Mouse (Mus musculus) cortical plate, adult 2 months (tissue): ENCODE measurements around the gene Myo5a. TPM values are rescaled to one million over a fixed set of nuclear protein-coding genes. Genes with fewer than 3 reads are reported as not detected.

Experiments used
- H3K27ac ChIP-seq: fragments of 200-500 bp; 2 replicates; pipeline ENCODE4 v1.5.1; 2012; ENCODE audit warnings: low read length, control low read depth, inconsistent platforms; ENCODE audit not compliant: insufficient read depth
- H3K4me1 ChIP-seq: fragments of 200-500 bp; 2 replicates; pipeline ENCODE4 v1.6.1; 2011; ENCODE audit warnings: low read length; ENCODE audit not compliant: control insufficient read depth, insufficient read depth
- H3K4me3 ChIP-seq: fragments of 200-500 bp; 2 replicates; pipeline ENCODE4 v1.5.1; 2011; ENCODE audit warnings: mild to moderate bottlenecking, low read length, control low read depth; ENCODE audit not compliant: insufficient read depth
- CTCF ChIP-seq: fragments of 200-500 bp; IDR thresholded peaks from 2 replicates; pipeline ENCODE4 v1.5.1; 2011; ENCODE audit warnings: mild to moderate bottlenecking, control low read depth, low read length; ENCODE audit not compliant: insufficient read depth; ENCODE audit errors: extremely low read depth
- POLR2A ChIP-seq: fragments of 200-500 bp; IDR thresholded peaks from 2 replicates; pipeline ENCODE4 v1.6.1; 2011; ENCODE audit warnings: mild to moderate bottlenecking, low read length, control low read depth; ENCODE audit not compliant: insufficient read depth; ENCODE audit errors: extremely low read depth
- polyA plus RNA-seq: library from polyadenylated mRNA; depleted of rRNA; stranded (reverse); fragments of >200 nt; gene quantifications from 2 replicates; pipeline ENCODE4 v1.2.3, GENCODE M21; 2012

Gene Myo5a
- polyA plus RNA-seq, 1 experiment: 116 TPM

DNA sequence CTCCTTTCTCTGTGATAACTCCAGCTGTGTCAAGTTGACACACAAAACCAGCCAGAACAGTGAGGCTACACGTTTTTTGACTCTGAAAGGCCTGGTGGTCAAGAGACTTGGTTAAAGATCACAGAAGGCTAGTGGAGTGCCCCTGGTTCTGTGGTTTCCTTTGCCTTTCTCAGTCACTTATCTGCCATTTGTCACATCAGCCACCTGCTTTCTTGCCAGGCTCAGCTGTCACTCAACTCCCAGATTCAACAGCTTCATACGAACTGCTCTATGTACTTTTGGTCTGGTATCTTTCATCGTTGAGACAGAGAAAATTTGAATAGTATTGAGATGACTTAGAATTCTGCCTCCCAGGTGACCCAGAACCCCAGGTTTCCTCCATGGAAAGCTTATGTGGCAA is 183.0 kb downstream of the Myo5a start:
- Histone ChIP-seq H3K27ac (peak overlapping the region; percentile 66), H3K4me1 (peaks cover 19% of the 10 kb centered on the region), H3K4me3 (no peak overlapping the region)
- no peak for TF ChIP-seq CTCF
- no peak for TF ChIP-seq POLR2A

GRCm38 (mm10) chr9:75254196-75254955 is 183.6 kb downstream of the Myo5a start:
- H3K4me3 ChIP-seq: no peak overlapping the region
- peak overlapping the region; percentile 66 for H3K27ac ChIP-seq
- peaks cover 19% of the 10 kb centered on the region for H3K4me1 ChIP-seq
- no peak for TF ChIP-seq CTCF
- peak; percentile 91 for TF ChIP-seq POLR2A

GRCm38 (mm10) chr9:75255820-75256545 is 185.2 kb downstream of the Myo5a start:
- Histone ChIP-seq H3K4me3 (no peak overlapping the region), H3K4me1 (peaks cover 17% of the 10 kb centered on the region), H3K27ac (0 out of 2 replicates have a peak overlapping the region, but pooled peaks have one; percentile 25)
- TF ChIP-seq POLR2A (no peak), CTCF (no peak)

DNA sequence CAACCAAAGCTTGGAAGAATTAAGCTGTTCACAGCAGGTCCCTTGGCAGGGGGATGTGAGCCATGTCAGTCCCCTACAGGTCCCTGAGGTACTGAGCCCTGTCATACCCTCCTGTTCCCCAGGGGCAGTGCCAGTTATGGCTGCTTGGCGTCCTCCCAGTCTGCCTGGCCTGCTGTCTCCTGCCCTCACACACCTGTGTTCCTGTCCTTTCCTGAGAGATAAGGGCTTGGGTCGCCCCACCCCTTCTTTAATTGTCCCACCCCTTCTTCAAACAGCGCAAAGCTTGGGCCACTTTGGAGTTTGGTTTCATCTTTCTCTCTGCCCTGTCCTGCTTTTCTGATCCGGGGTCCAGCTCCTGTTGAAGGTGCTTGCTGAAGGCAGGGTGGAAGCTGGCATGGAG is 188.0 kb downstream of the Myo5a start:
- no peak for TF ChIP-seq POLR2A
- no peak for TF ChIP-seq CTCF
- peaks cover 11% of the 10 kb centered on the region for H3K4me1 ChIP-seq
- no peak overlapping the region for H3K27ac ChIP-seq
- H3K4me3 ChIP-seq: no peak overlapping the region

DNA sequence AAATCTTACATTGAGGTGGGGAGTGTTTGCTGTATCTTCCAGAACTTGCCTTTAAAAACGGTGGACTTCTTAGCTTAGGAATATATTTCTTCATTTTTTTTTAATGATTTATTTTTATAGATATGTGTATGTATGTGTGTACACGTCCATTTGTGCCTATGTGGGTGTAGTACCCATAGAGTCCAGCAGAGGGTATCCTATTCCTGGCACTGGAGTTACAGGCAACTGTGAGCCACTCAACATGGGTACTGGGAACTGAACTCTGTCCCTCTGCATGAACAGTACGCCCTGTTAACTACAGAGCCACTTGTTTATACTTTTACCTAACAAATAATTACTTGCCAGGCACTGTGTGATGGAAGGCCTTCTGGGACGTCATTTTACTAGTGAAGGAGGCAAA is 188.8 kb downstream of the Myo5a start:
- Histone ChIP-seq H3K27ac (no peak overlapping the region), H3K4me1 (peaks cover 7% of the 10 kb centered on the region), H3K4me3 (no peak overlapping the region)
- no peak for TF ChIP-seq POLR2A
- no peak for TF ChIP-seq CTCF

- Histone ChIP-seq H3K4me1 (no peaks in the 10 kb centered on the region), H3K4me3 (no peak overlapping the region), H3K27ac (no peak overlapping the region)
- TF ChIP-seq POLR2A (no peak), CTCF (no peak)
These were observed 190.6 kb downstream of the Myo5a start for GRCm38 (mm10) chr9:75261332-75261872.

- no peak overlapping the region for H3K4me3 ChIP-seq
- H3K27ac ChIP-seq: no peak overlapping the region
- no peaks in the 10 kb centered on the region for H3K4me1 ChIP-seq
- TF ChIP-seq POLR2A (no peak), CTCF (peak; percentile 65; the same call in 1 of the 2 replicates)
These were observed 191.5 kb downstream of the Myo5a start for GRCm38 (mm10) chr9:75262235-75262826.

GRCm38 (mm10) chr9:75264008-75264718 is 193.3 kb downstream of the Myo5a start:
- Histone ChIP-seq H3K27ac (no peak overlapping the region), H3K4me1 (no peaks in the 10 kb centered on the region), H3K4me3 (no peak overlapping the region)
- TF ChIP-seq CTCF (no peak), POLR2A (no peak)

DNA sequence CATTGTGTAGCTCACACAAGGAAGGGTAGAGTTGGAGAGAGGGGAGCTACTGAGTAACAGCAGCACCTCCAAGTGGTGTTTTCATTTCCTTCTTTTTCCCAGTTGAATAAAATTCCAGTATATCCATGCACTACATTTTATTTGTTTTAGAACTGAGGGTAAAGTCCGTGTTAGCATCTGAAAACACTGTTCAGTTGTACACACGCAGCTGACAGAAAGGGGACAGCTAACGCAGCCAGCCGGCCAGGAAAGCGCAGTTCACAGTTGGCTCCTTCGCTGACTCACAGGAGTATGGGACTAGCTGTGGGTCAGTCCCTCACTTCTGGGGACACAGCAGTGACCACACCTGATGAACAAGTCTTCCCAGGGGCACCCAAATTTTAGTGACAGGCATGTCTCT is 196.3 kb downstream of the Myo5a start:
- TF ChIP-seq CTCF (no peak), POLR2A (no peak)
- H3K4me3 ChIP-seq: no peak overlapping the region
- H3K4me1 ChIP-seq: no peaks in the 10 kb centered on the region
- no peak overlapping the region for H3K27ac ChIP-seq
